Mouse (Mus musculus) forebrain, postnatal 0 days (tissue): ENCODE data around the gene Tanc2. TPM values are rescaled to one million over a fixed set of nuclear protein-coding genes. Genes with fewer than 3 reads are reported as not detected.

Experiments used
- ATAC-seq: fragments of 200-750 bp; cut with Nextera tagmentation; 2 replicates; pipeline ENCODE4 v1.8.0; 2017; ENCODE audit warnings: mild to moderate bottlenecking, moderate library complexity
- DNase-seq: peaks from one replicate; pipeline ENCODE4 v3.0.0-alpha.2; 2015
- H3K27ac ChIP-seq: fragments of 300-500 bp; sonication (generic); 2 replicates; pipeline ENCODE4 v1.5.1; 2014; ENCODE audit warnings: low read depth, mild to moderate bottlenecking, antibody characterized with exemption, low read length, moderate library complexity, mixed read lengths
- H3K27me3 ChIP-seq: fragments of 300-500 bp; sonication (generic); 2 replicates; pipeline ENCODE4 v1.6.1; 2014; ENCODE audit warnings: mild to moderate bottlenecking, low read length, mixed read lengths; ENCODE audit not compliant: insufficient read depth
- H3K36me3 ChIP-seq: fragments of 300-500 bp; sonication (generic); 2 replicates; pipeline ENCODE4 v1.6.1; 2014; ENCODE audit warnings: mild to moderate bottlenecking, moderate library complexity; ENCODE audit not compliant: insufficient read depth
- H3K4me1 ChIP-seq: fragments of 300-500 bp; sonication (generic); 2 replicates; pipeline ENCODE4 v1.6.1; 2014; ENCODE audit warnings: antibody characterized with exemption; ENCODE audit not compliant: insufficient read depth
- H3K4me2 ChIP-seq: fragments of 300-500 bp; sonication (generic); 2 replicates; pipeline ENCODE4 v1.6.1; 2014; ENCODE audit warnings: low read depth, mild to moderate bottlenecking, moderate library complexity
- H3K4me3 ChIP-seq: fragments of 300-500 bp; sonication (generic); 2 replicates; pipeline ENCODE4 v1.5.1; 2014; ENCODE audit warnings: low read depth, low read length, mixed read lengths
- H3K9ac ChIP-seq: fragments of 300-500 bp; sonication (generic); 2 replicates; pipeline ENCODE4 v1.6.1; 2014; ENCODE audit warnings: mild to moderate bottlenecking
- H3K9me3 ChIP-seq: fragments of 300-500 bp; sonication (generic); 2 replicates; pipeline ENCODE4 v1.6.1; 2016; ENCODE audit warnings: low read length
- CTCF ChIP-seq: sonication (generic); IDR thresholded peaks from 2 replicates; pipeline ENCODE4 v1.5.1; 2016; ENCODE audit warnings: antibody characterized with exemption, control low read depth, low read depth
- WGBS: fragments of 180-500 bp; shearing (Covaris S2); extraction: QIAGEN DNeasy Blood & Tissue Kit; methylation state at CpG from one replicate; pipeline ENCODE4 v1.1.7; 2014; 5-methylcytosine and 5-hydroxymethylcytosine counted together
- polyA plus RNA-seq: library from polyadenylated mRNA; unstranded; fragments of >200 nt; fragmentation: Nextera tagmentation; extraction: Ambion mirVana; gene quantifications from 2 replicates; pipeline ENCODE4 v1.2.1, GENCODE M21; 2015
- total RNA-seq: library from RNA; depleted of rRNA; stranded (reverse); fragments of >200 nt; gene quantifications from 2 replicates; pipeline ENCODE4 v1.2.3, GENCODE M21; 2014

The Tanc2 gene
- total and polyA plus RNA-seq, 2 experiments from 2014 or later = 35.3 to 144 TPM

- Histone ChIP-seq H3K4me1 (no peaks in the 10 kb centered on the region), H3K9ac (no peak overlapping the region), H3K27ac (no peak overlapping the region), H3K9me3 (no peaks in the 10 kb centered on the region), H3K36me3 (no peaks in the 10 kb centered on the region), H3K4me2 (no peak overlapping the region), H3K27me3 (no peaks in the 10 kb centered on the region), H3K4me3 (no peak overlapping the region)
- DNase-seq (no peak), ATAC-seq (no peak)
- 59% methylated on average over 9 of the region's 9 CpGs for WGBS
- TF ChIP-seq CTCF = no peak
These were observed 40.3 kb upstream of the Tanc2 start for GRCm38 (mm10) chr11:105549164-105550121.

DNA sequence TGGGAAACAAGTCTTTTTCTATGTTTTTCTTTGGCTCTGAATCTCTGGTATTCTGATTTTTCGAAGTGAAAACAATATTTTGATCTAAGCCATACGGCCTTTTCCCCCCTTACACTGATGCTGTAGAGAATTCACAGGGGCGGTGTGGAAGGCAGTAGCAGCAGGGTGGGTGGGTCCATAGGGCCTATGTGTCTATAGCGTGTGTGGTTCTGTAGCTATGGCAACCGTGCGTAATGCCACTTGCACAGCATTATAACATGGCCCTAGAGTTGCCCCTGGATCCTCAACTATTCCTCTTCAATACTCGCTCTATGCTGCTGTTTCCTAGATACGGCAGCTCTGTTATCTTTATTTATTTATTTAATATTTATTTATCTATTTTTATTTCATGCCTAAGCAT lies 32.5 kb upstream of the Tanc2 start:
- H3K4me2 ChIP-seq = no peak overlapping the region
- H3K9me3 ChIP-seq = no peaks in the 10 kb centered on the region
- no peaks in the 10 kb centered on the region for H3K27me3 ChIP-seq
- no peaks in the 10 kb centered on the region for H3K36me3 ChIP-seq
- no peak overlapping the region for H3K9ac ChIP-seq
- DNase-seq = peak; percentile 45
- no peak overlapping the region for H3K4me3 ChIP-seq
- 0 out of 2 replicates have a peak, but pooled peaks cover 7% of the 10 kb centered on the region for H3K4me1 ChIP-seq
- no peak for TF ChIP-seq CTCF
- peak; percentile 91 for ATAC-seq
- H3K27ac ChIP-seq = peak overlapping the region; percentile 35; the same call in 1 of the 2 replicates
- WGBS = 53% methylated on average over 8 of the region's 8 CpGs

- Histone ChIP-seq H3K27me3 (no peaks in the 10 kb centered on the region), H3K36me3 (no peaks in the 10 kb centered on the region), H3K4me2 (no peak overlapping the region), H3K4me1 (0 out of 2 replicates have a peak, but pooled peaks cover 7% of the 10 kb centered on the region), H3K9ac (no peak overlapping the region), H3K27ac (no peak overlapping the region), H3K4me3 (no peak overlapping the region), H3K9me3 (no peaks in the 10 kb centered on the region)
- no peak for ATAC-seq
- DNase-seq = no peak
- TF ChIP-seq CTCF = no peak
These were observed 31.7 kb upstream of the Tanc2 start for GRCm38 (mm10) chr11:105558091-105558490.

DNA sequence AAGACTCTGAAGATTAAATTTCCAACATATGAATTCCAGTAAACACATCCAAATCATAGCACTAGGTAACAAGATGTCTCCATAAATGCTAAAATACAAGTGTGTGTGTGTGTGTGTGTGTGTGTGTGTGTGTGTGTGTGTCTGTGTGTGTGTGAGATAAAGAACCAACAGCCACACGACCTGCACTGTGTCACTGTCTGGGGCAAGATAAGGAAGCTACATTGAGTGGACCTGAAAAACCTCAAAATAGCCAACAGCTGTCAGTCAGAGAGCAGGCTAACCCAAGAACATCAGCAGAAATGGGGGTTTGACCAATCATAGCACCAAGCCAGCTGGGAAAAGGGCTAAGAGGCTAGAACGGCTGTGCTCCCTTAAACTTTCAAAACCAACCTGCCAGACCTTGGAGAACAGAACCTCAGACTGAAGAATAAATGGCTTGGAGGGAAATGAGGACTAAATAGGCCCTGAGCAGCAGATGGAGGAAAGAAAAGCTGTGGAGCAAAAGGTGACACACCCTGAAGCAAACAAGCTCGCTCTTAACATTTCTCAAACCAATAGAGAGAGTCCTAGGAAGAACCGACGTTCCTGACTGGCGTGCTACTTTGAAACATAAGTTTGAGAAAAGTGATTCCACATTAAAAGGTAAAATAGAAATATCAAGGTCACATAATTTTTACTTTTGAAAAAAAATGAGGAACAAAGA lies 30.8 kb upstream of the Tanc2 start:
- Histone ChIP-seq H3K27me3 (no peaks in the 10 kb centered on the region), H3K4me2 (no peak overlapping the region), H3K9ac (no peak overlapping the region), H3K4me3 (no peak overlapping the region), H3K36me3 (no peaks in the 10 kb centered on the region), H3K27ac (no peak overlapping the region), H3K9me3 (no peaks in the 10 kb centered on the region), H3K4me1 (0 out of 2 replicates have a peak, but pooled peaks cover 7% of the 10 kb centered on the region)
- TF ChIP-seq CTCF = no peak
- WGBS = 80% methylated on average over 6 of the region's 6 CpGs
- ATAC-seq = no peak
- no peak for DNase-seq

DNA sequence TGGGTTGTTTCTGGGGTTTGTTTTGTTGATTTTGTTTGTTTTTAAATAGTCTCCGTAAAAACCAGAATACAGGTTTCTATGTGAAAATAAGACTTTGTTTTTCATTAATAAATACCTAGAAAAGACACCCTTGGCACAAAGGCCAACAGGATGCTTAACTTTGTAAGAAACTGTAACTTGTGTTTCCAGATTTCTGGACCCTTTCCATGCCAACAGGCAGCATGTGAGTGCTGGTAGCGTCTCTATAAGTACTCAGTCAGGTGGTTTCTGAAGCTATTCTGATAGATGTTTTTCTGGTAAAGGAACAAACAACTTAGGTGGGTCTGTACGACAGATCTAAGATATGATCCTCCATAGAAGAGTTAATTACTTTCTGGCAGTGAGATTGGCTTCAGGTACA lies 26.2 kb upstream of the Tanc2 start:
- no peak overlapping the region for H3K9ac ChIP-seq
- H3K4me3 ChIP-seq = no peak overlapping the region
- H3K27ac ChIP-seq = no peak overlapping the region
- DNase-seq = no peak
- no peak for ATAC-seq
- no peaks in the 10 kb centered on the region for H3K36me3 ChIP-seq
- H3K9me3 ChIP-seq = no peaks in the 10 kb centered on the region
- H3K4me1 ChIP-seq = no peaks in the 10 kb centered on the region
- TF ChIP-seq CTCF = no peak
- 90% methylated on average over 3 of the region's 3 CpGs for WGBS
- no peak overlapping the region for H3K4me2 ChIP-seq
- H3K27me3 ChIP-seq = no peaks in the 10 kb centered on the region

DNA sequence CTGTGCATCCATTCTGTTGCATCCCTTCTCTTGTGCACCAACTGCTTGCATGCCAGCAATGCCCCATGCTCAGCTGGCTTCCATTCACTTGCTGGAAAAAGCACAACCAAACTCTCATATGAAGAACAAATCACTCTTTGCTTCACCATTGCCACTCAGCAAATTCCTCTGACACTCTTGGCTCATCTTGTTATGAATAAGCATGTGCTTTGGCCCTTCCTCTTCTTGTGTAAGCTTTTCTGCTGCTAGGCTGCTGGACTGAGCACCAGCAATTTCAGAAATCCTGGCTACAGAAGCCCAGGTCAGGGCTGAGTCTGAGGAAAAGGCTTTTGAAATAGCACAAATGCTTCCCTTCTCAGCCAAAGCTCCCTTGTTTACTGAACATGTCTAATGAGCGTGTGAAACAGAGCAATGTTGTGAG lies 22.6 kb upstream of the Tanc2 start:
- no peaks in the 10 kb centered on the region for H3K27me3 ChIP-seq
- TF ChIP-seq CTCF = no peak
- no peaks in the 10 kb centered on the region for H3K9me3 ChIP-seq
- H3K4me2 ChIP-seq = no peak overlapping the region
- no peak overlapping the region for H3K4me3 ChIP-seq
- DNase-seq (peak; percentile 54), ATAC-seq (peak; percentile 29; the same call in 1 of the 2 replicates)
- no peak overlapping the region for H3K27ac ChIP-seq
- 34% methylated on average over 1 of the region's 1 CpGs for WGBS
- no peaks in the 10 kb centered on the region for H3K36me3 ChIP-seq
- H3K9ac ChIP-seq = no peak overlapping the region
- H3K4me1 ChIP-seq = no peaks in the 10 kb centered on the region

GRCm38 (mm10) chr11:105571996-105572395 lies 17.8 kb upstream of the Tanc2 start:
- no peaks in the 10 kb centered on the region for H3K9me3 ChIP-seq
- H3K4me3 ChIP-seq = no peak overlapping the region
- no peaks in the 10 kb centered on the region for H3K27me3 ChIP-seq
- ATAC-seq (no peak), DNase-seq (no peak)
- TF ChIP-seq CTCF = no peak
- no peaks in the 10 kb centered on the region for H3K36me3 ChIP-seq
- no peak overlapping the region for H3K9ac ChIP-seq
- WGBS = 66% methylated on average over 8 of the region's 8 CpGs
- no peaks in the 10 kb centered on the region for H3K4me1 ChIP-seq
- H3K27ac ChIP-seq = no peak overlapping the region
- no peak overlapping the region for H3K4me2 ChIP-seq
